Mouse (Mus musculus): ENCODE data around the gene Gm5475. TPM values are rescaled to one million over a fixed set of nuclear protein-coding genes. Genes with fewer than 3 reads are reported as not detected.
"Not testable (repeated sequence)": the region's sequence is repeated elsewhere in the genome, so short reads cannot be mapped to it uniquely, and the experiment has no call there.

Gene Gm5475
- polyA plus RNA-seq (2015; fragmentation: Nextera tagmentation; extraction: Ambion mirVana), result not detected in 2 replicates

- not testable (repeated sequence) for H3K36me3 ChIP-seq (ENCODE audit: control insufficient read depth, insufficient read depth); H3K9me3 ChIP-seq (replicated peaks; ENCODE audit: control insufficient read depth, low read length); ATAC-seq (replicated peaks; ENCODE audit: extremely low read depth, insufficient read depth, low FRiP score); H3K27me3 ChIP-seq (ENCODE audit: control insufficient read depth, insufficient read depth, low read length)
- WGBS, result 34% methylated on average over 3 of the region's 3 CpGs
- Histone ChIP-seq H3K9ac (ENCODE audit: low read length) (peak within 1 kb of the TSS; percentile 95), H3K27ac (ENCODE audit: low read length) (peak within 1 kb of the TSS; percentile 46), H3K4me1 (ENCODE audit: control insufficient read depth, insufficient read depth, low read length) (peaks cover 39% of the 10 kb centered on the region), H3K4me3 (ENCODE audit: low read length) (peak within 1 kb of the TSS; percentile 89), H3K4me2 (ENCODE audit: low read depth, low read length) (peak within 1 kb of the TSS; percentile 100)
Measured at GRCm38 (mm10) chr15:100421758-100422197, at the start of gene Gm5475. Gene Gm5475 (plus strand): TSS chr15:100422147.

DNA sequence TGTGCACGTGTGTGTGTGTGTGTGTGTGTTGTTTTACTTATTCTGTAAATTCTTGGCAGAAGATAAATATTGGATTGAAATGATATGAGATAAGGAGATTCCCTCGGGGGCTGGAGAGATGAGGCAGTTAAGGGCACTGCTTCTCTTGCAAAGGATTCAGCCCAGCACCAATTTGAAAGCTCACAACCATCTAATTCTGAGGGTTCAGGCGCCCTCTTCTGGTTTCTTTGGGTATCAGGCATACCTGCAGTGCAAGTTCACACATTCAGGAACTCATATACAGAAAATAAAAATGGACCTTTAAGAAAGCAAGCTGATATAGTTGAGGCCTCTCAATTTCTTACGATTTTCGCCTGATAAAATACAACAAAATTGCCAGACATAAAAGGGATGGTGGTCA is 46.9 kb upstream of the Gm5475 start:
- H3K9me3 ChIP-seq (replicated peaks; ENCODE audit: control insufficient read depth, low read length), result peaks cover 4% of the 10 kb centered on the region; the same call in 1 of the 2 replicates
- no peak overlapping the region for H3K4me3 ChIP-seq (ENCODE audit: low read length)
- H3K4me2 ChIP-seq (ENCODE audit: low read depth, low read length), result no peak overlapping the region
- no peaks in the 10 kb centered on the region for H3K36me3 ChIP-seq (ENCODE audit: control insufficient read depth, insufficient read depth)
- no peaks in the 10 kb centered on the region for H3K27me3 ChIP-seq (ENCODE audit: control insufficient read depth, insufficient read depth, low read length)
- WGBS, result 22% methylated on average over 5 of the region's 5 CpGs
- no peak overlapping the region for H3K27ac ChIP-seq (ENCODE audit: low read length)
- ATAC-seq (replicated peaks; ENCODE audit: extremely low read depth, insufficient read depth, low FRiP score), result no peak
- H3K9ac ChIP-seq (ENCODE audit: low read length), result no peak overlapping the region
- H3K4me1 ChIP-seq (ENCODE audit: control insufficient read depth, insufficient read depth, low read length), result no peaks in the 10 kb centered on the region

GRCm38 (mm10) chr15:100377847-100378505 is 44.0 kb upstream of the Gm5475 start:
- H3K4me2 ChIP-seq (ENCODE audit: low read depth, low read length); H3K27ac ChIP-seq (ENCODE audit: low read length); ATAC-seq (replicated peaks; ENCODE audit: extremely low read depth, insufficient read depth, low FRiP score); H3K4me3 ChIP-seq (ENCODE audit: low read length); H3K4me1 ChIP-seq (ENCODE audit: control insufficient read depth, insufficient read depth, low read length); H3K9ac ChIP-seq (ENCODE audit: low read length); H3K9me3 ChIP-seq (replicated peaks; ENCODE audit: control insufficient read depth, low read length); H3K27me3 ChIP-seq (ENCODE audit: control insufficient read depth, insufficient read depth, low read length); H3K36me3 ChIP-seq (ENCODE audit: control insufficient read depth, insufficient read depth): not testable (repeated sequence)
- 31% methylated on average over 3 of the region's 9 CpGs for WGBS

DNA sequence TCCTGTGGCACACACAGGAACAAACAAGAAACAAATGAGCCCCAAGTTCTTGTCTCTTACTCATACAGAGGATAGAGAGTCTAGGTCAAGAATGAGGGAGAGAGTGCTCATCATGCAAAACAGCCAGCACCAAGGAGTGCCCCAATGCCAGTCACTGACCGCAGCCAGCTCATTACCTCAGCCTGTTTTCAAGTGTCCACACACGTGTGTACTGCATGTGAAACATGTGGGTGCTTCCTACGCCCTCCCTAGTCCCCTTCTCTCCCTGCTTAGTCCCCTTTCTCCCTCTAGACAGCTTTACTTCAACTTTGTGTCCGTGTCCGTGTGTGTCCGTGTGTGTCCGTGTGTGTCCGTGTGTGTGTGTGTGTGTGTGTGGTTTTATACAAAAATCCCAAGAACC is 42.3 kb upstream of the Gm5475 start:
- H3K27me3 ChIP-seq (ENCODE audit: control insufficient read depth, insufficient read depth, low read length), result no peaks in the 10 kb centered on the region
- no peak overlapping the region for H3K4me2 ChIP-seq (ENCODE audit: low read depth, low read length)
- H3K27ac ChIP-seq (ENCODE audit: low read length), result no peak overlapping the region
- H3K4me3 ChIP-seq (ENCODE audit: low read length), result no peak overlapping the region
- H3K4me1 ChIP-seq (ENCODE audit: control insufficient read depth, insufficient read depth, low read length), result no peaks in the 10 kb centered on the region
- no peak overlapping the region for H3K9ac ChIP-seq (ENCODE audit: low read length)
- no peak for ATAC-seq (replicated peaks; ENCODE audit: extremely low read depth, insufficient read depth, low FRiP score)
- H3K9me3 ChIP-seq (replicated peaks; ENCODE audit: control insufficient read depth, low read length), result no peaks in the 10 kb centered on the region
- no peaks in the 10 kb centered on the region for H3K36me3 ChIP-seq (ENCODE audit: control insufficient read depth, insufficient read depth)
- WGBS, result 76% methylated on average over 8 of the region's 8 CpGs

DNA sequence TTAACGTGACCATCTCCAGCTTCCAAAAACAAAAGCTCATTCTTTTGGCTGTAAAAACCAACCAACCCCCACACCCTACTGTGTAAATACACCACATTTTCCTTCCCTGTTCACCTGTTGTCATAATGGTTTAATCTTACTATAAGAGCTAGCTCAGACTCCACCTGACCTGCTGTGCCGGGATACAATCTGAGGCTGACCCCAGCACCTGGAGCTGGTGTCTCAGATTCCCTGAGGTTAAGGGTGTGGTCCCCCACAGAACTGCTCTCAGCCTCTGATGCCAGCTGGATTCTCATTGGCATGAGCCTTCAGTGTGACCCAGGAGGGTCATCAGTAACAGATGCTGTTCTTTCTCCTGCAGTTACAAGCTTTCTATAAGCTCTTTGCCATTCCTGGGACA is 41.8 kb upstream of the Gm5475 start:
- Histone ChIP-seq H3K36me3 (ENCODE audit: control insufficient read depth, insufficient read depth) (no peaks in the 10 kb centered on the region), H3K9me3 (replicated peaks; ENCODE audit: control insufficient read depth, low read length) (no peaks in the 10 kb centered on the region), H3K4me2 (ENCODE audit: low read depth, low read length) (no peak overlapping the region), H3K4me3 (ENCODE audit: low read length) (no peak overlapping the region), H3K27ac (ENCODE audit: low read length) (no peak overlapping the region), H3K27me3 (ENCODE audit: control insufficient read depth, insufficient read depth, low read length) (no peaks in the 10 kb centered on the region), H3K4me1 (ENCODE audit: control insufficient read depth, insufficient read depth, low read length) (no peaks in the 10 kb centered on the region), H3K9ac (ENCODE audit: low read length) (no peak overlapping the region)
- ATAC-seq (replicated peaks; ENCODE audit: extremely low read depth, insufficient read depth, low FRiP score), result no peak
- 75% methylated on average over 2 of the region's 2 CpGs for WGBS

GRCm38 (mm10) chr15:100385705-100386104 is 36.2 kb upstream of the Gm5475 start:
- no peaks in the 10 kb centered on the region for H3K9me3 ChIP-seq (replicated peaks; ENCODE audit: control insufficient read depth, low read length)
- H3K4me1 ChIP-seq (ENCODE audit: control insufficient read depth, insufficient read depth, low read length), result peaks cover 3% of the 10 kb centered on the region; the same call in 1 of the 2 replicates
- no peaks in the 10 kb centered on the region for H3K36me3 ChIP-seq (ENCODE audit: control insufficient read depth, insufficient read depth)
- no peak for ATAC-seq (replicated peaks; ENCODE audit: extremely low read depth, insufficient read depth, low FRiP score)
- no peak overlapping the region for H3K4me3 ChIP-seq (ENCODE audit: low read length)
- 87% methylated on average over 9 of the region's 9 CpGs for WGBS
- H3K27me3 ChIP-seq (ENCODE audit: control insufficient read depth, insufficient read depth, low read length), result no peaks in the 10 kb centered on the region
- H3K9ac ChIP-seq (ENCODE audit: low read length), result no peak overlapping the region
- H3K4me2 ChIP-seq (ENCODE audit: low read depth, low read length), result no peak overlapping the region
- no peak overlapping the region for H3K27ac ChIP-seq (ENCODE audit: low read length)

- 89% methylated on average over 17 of the region's 17 CpGs for WGBS
- Histone ChIP-seq H3K9me3 (replicated peaks; ENCODE audit: control insufficient read depth, low read length) (no peaks in the 10 kb centered on the region), H3K36me3 (ENCODE audit: control insufficient read depth, insufficient read depth) (no peaks in the 10 kb centered on the region), H3K4me1 (ENCODE audit: control insufficient read depth, insufficient read depth, low read length) (peaks cover 8% of the 10 kb centered on the region), H3K27me3 (ENCODE audit: control insufficient read depth, insufficient read depth, low read length) (no peaks in the 10 kb centered on the region), H3K4me3 (ENCODE audit: low read length) (no peak overlapping the region), H3K27ac (ENCODE audit: low read length) (no peak overlapping the region), H3K9ac (ENCODE audit: low read length) (no peak overlapping the region), H3K4me2 (ENCODE audit: low read depth, low read length) (no peak overlapping the region)
- no peak for ATAC-seq (replicated peaks; ENCODE audit: extremely low read depth, insufficient read depth, low FRiP score)
Measured at GRCm38 (mm10) chr15:100387544-100388223, 34.3 kb upstream of the Gm5475 start.

- 77% methylated on average over 16 of the region's 16 CpGs for WGBS
- H3K4me3 ChIP-seq (ENCODE audit: low read length), result no peak overlapping the region
- ATAC-seq (replicated peaks; ENCODE audit: extremely low read depth, insufficient read depth, low FRiP score), result no peak
- H3K4me1 ChIP-seq (ENCODE audit: control insufficient read depth, insufficient read depth, low read length), result peaks cover 11% of the 10 kb centered on the region
- no peaks in the 10 kb centered on the region for H3K27me3 ChIP-seq (ENCODE audit: control insufficient read depth, insufficient read depth, low read length)
- H3K27ac ChIP-seq (ENCODE audit: low read length), result no peak overlapping the region
- H3K9ac ChIP-seq (ENCODE audit: low read length), result no peak overlapping the region
- H3K36me3 ChIP-seq (ENCODE audit: control insufficient read depth, insufficient read depth), result no peaks in the 10 kb centered on the region
- H3K9me3 ChIP-seq (replicated peaks; ENCODE audit: control insufficient read depth, low read length), result no peaks in the 10 kb centered on the region
- no peak overlapping the region for H3K4me2 ChIP-seq (ENCODE audit: low read depth, low read length)
Measured at GRCm38 (mm10) chr15:100388224-100388835, 33.6 kb upstream of the Gm5475 start.

DNA sequence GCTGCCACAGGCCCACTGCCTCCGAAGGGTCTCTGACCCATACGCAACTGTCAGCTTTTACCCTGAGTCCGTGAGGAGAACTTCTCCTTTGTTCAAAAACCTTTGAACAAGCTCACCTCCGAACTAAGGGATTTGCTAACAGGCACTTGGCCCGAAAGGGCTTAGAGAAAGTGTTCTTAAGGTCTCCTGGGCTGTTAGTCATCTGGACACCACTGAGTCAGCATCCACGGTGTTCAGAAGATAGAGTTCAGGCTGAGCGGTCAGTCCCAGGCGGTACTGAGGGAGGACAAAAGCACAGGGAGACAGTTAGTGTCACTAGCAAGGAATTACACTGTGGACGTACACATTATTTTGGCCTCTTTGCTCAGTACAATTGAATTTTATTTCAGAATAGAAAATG is 33.1 kb upstream of the Gm5475 start:
- H3K4me3 ChIP-seq (ENCODE audit: low read length), result no peak overlapping the region

More for the DNA sequence above, 33.1 kb upstream of the Gm5475 start:
- H3K27me3 ChIP-seq (ENCODE audit: control insufficient read depth, insufficient read depth, low read length), result no peaks in the 10 kb centered on the region
- H3K36me3 ChIP-seq (ENCODE audit: control insufficient read depth, insufficient read depth), result peaks cover 5% of the 10 kb centered on the region; the same call in 1 of the 2 replicates
- no peaks in the 10 kb centered on the region for H3K9me3 ChIP-seq (replicated peaks; ENCODE audit: control insufficient read depth, low read length)
- peaks cover 11% of the 10 kb centered on the region for H3K4me1 ChIP-seq (ENCODE audit: control insufficient read depth, insufficient read depth, low read length)
- 70% methylated on average over 9 of the region's 9 CpGs for WGBS
- ATAC-seq (replicated peaks; ENCODE audit: extremely low read depth, insufficient read depth, low FRiP score), result no peak
- H3K4me2 ChIP-seq (ENCODE audit: low read depth, low read length), result no peak overlapping the region
- H3K9ac ChIP-seq (ENCODE audit: low read length), result no peak overlapping the region
- H3K27ac ChIP-seq (ENCODE audit: low read length), result no peak overlapping the region

Measured in heart, embryonic 16.5 days (tissue).